Mouse (Mus musculus): ENCODE data around the gene Pde3a. TPM values are rescaled to one million over a fixed set of nuclear protein-coding genes. Genes with fewer than 3 reads are reported as not detected.

Gene Pde3a
- polyA plus RNA-seq, 1 experiment = 0.04 TPM

DNA sequence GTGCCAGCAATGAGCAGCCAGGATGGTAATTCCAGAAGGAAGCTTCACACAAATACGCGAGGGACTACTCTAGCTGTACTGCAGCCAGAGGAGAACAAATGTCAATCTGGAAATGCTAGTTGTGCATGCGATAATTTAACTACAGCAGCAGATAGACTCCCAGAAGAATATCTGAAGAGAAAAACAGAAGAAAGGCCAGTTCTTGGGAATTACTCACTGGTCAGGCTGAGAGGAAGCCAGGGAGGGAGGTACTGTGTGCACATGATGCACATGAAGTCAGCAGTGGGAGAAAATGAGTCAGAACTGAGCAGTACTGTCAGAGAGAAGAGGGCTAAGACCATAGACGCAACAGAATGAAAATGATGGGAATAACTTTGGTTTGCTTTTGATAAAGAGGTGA lies 159.7 kb downstream of the Pde3a start:
- H3K9me3 ChIP-seq (replicated peaks; ENCODE audit: control insufficient read depth, insufficient read depth, low read length, poor library complexity, severe bottlenecking) = no peaks in the 10 kb centered on the region
- no peak overlapping the region for H3K27ac ChIP-seq (ENCODE audit: insufficient read depth, low read length)
- H3K36me3 ChIP-seq (ENCODE audit: control insufficient read depth, insufficient read depth, low read length, poor library complexity, severe bottlenecking) = no peaks in the 10 kb centered on the region
- TF ChIP-seq POLR2A (IDR thresholded peaks at IDR 0.05; ENCODE audit: insufficient read depth, low read length) = no peak
- no peak for TF ChIP-seq EP300 (IDR thresholded peaks at IDR 0.05; ENCODE audit: insufficient read depth, low read depth, low read length)
- TF ChIP-seq CTCF (IDR thresholded peaks at IDR 0.05; ENCODE audit: low read depth, low read length) = no peak
- no peak overlapping the region for H3K4me3 ChIP-seq (ENCODE audit: low read depth, low read length)
- no peaks in the 10 kb centered on the region for H3K4me1 ChIP-seq (ENCODE audit: control insufficient read depth, insufficient read depth, low read length)
- H3K9ac ChIP-seq (ENCODE audit: low read depth, poor library complexity, severe bottlenecking) = no peak overlapping the region
- H3K27me3 ChIP-seq (ENCODE audit: control insufficient read depth, insufficient read depth, low read length, poor library complexity, severe bottlenecking) = no peaks in the 10 kb centered on the region

DNA sequence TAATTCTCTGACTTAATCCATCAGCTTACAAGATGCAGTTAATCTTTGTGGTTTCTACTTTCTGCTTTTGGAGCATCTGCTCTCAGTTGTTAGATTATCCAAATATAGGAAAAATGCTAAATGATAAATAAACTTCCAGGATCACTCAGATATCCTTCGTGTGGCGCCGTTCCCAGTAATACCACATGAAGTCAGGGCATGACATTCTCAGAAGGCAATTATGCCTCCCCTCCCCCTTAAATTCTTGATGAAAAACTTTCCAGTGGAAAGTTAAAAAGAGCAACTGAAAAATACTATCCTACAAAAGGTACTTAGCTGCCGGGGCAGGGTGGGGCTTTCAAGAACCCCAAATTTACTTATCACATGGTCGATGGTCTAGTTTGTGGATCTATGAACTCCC lies 161.8 kb downstream of the Pde3a start:
- Histone ChIP-seq H3K9ac (ENCODE audit: low read depth, poor library complexity, severe bottlenecking) (no peak overlapping the region), H3K36me3 (ENCODE audit: control insufficient read depth, insufficient read depth, low read length, poor library complexity, severe bottlenecking) (no peaks in the 10 kb centered on the region), H3K4me1 (ENCODE audit: control insufficient read depth, insufficient read depth, low read length) (no peaks in the 10 kb centered on the region), H3K9me3 (replicated peaks; ENCODE audit: control insufficient read depth, insufficient read depth, low read length, poor library complexity, severe bottlenecking) (no peaks in the 10 kb centered on the region), H3K27me3 (ENCODE audit: control insufficient read depth, insufficient read depth, low read length, poor library complexity, severe bottlenecking) (no peaks in the 10 kb centered on the region), H3K27ac (ENCODE audit: insufficient read depth, low read length) (no peak overlapping the region), H3K4me3 (ENCODE audit: low read depth, low read length) (no peak overlapping the region)
- TF ChIP-seq POLR2A (IDR thresholded peaks at IDR 0.05; ENCODE audit: insufficient read depth, low read length) (no peak), EP300 (IDR thresholded peaks at IDR 0.05; ENCODE audit: insufficient read depth, low read depth, low read length) (no peak), CTCF (IDR thresholded peaks at IDR 0.05; ENCODE audit: low read depth, low read length) (no peak)

DNA sequence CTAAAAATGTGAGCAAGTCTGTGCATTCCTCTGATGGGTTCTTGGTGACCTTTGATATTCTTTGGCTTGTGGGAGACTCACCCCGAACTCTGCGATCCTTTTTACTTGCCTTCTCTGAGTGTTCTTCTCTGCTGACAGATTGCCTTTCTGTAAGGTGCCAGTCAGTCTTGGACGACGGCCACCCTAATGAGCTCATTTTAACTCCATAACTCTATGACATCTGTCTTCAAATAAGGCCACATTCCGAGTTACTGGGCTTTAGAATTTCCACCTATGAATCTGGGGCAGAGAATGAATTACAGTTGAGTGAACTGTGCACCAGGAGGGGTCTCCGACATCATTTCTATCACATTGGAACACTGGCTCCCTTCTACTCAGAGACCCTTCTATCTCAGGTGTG lies 176.0 kb downstream of the Pde3a start:
- Histone ChIP-seq H3K36me3 (ENCODE audit: control insufficient read depth, insufficient read depth, low read length, poor library complexity, severe bottlenecking) (no peaks in the 10 kb centered on the region), H3K27me3 (ENCODE audit: control insufficient read depth, insufficient read depth, low read length, poor library complexity, severe bottlenecking) (no peaks in the 10 kb centered on the region; the same call in 1 of the 2 replicates), H3K27ac (ENCODE audit: insufficient read depth, low read length) (no peak overlapping the region), H3K9ac (ENCODE audit: low read depth, poor library complexity, severe bottlenecking) (no peak overlapping the region), H3K4me3 (ENCODE audit: low read depth, low read length) (no peak overlapping the region), H3K9me3 (replicated peaks; ENCODE audit: control insufficient read depth, insufficient read depth, low read length, poor library complexity, severe bottlenecking) (no peaks in the 10 kb centered on the region), H3K4me1 (ENCODE audit: control insufficient read depth, insufficient read depth, low read length) (no peaks in the 10 kb centered on the region)
- no peak for TF ChIP-seq POLR2A (IDR thresholded peaks at IDR 0.05; ENCODE audit: insufficient read depth, low read length)
- no peak for TF ChIP-seq CTCF (IDR thresholded peaks at IDR 0.05; ENCODE audit: low read depth, low read length)
- TF ChIP-seq EP300 (IDR thresholded peaks at IDR 0.05; ENCODE audit: insufficient read depth, low read depth, low read length) = no peak

DNA sequence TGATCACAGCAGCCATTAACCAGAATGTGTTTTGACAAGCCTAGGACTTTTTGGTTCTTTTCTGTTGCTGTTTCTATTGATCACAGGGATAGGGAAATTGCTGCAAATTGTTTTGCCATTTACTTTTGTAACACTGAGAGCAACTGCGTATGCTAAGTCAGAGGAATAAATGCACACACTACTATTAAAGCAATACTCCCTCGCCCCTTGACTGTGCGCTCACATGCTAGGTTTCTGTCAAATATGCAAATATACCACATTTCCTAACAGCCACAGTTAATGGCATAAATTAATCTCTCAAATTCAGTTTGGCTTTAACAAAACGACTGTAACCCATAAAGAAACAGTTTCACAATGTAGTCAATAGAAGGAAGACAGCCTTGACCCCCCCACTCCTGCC lies 179.5 kb downstream of the Pde3a start:
- H3K36me3 ChIP-seq (ENCODE audit: control insufficient read depth, insufficient read depth, low read length, poor library complexity, severe bottlenecking) = no peaks in the 10 kb centered on the region
- no peaks in the 10 kb centered on the region for H3K9me3 ChIP-seq (replicated peaks; ENCODE audit: control insufficient read depth, insufficient read depth, low read length, poor library complexity, severe bottlenecking)
- no peaks in the 10 kb centered on the region; the same call in 1 of the 2 replicates for H3K27me3 ChIP-seq (ENCODE audit: control insufficient read depth, insufficient read depth, low read length, poor library complexity, severe bottlenecking)

DNA sequence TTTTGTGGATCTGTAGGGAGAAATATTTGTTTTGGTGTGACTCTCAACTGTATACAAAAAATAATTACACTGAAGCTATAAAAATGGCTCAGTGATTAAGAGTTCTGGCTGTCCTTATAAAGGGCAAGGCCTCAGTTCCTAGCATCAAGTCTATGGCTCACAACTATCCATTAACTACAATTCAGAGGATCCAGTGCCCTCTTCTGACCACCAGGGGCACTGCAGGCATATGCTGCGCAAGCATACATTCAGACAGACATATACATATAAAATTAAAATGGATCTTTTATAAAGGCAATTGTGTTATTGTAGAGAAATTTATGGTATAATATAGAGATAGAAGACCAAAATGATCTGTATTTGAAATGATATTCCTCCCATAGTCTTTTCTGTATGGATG lies 181.1 kb downstream of the Pde3a start:
- TF ChIP-seq EP300 (IDR thresholded peaks at IDR 0.05; ENCODE audit: insufficient read depth, low read depth, low read length) (no peak), CTCF (IDR thresholded peaks at IDR 0.05; ENCODE audit: low read depth, low read length) (peak; percentile 65)
- Histone ChIP-seq H3K9ac (ENCODE audit: low read depth, poor library complexity, severe bottlenecking) (no peak overlapping the region), H3K9me3 (replicated peaks; ENCODE audit: control insufficient read depth, insufficient read depth, low read length, poor library complexity, severe bottlenecking) (no peaks in the 10 kb centered on the region), H3K27me3 (ENCODE audit: control insufficient read depth, insufficient read depth, low read length, poor library complexity, severe bottlenecking) (no peaks in the 10 kb centered on the region; the same call in 1 of the 2 replicates), H3K36me3 (ENCODE audit: control insufficient read depth, insufficient read depth, low read length, poor library complexity, severe bottlenecking) (no peaks in the 10 kb centered on the region), H3K4me1 (ENCODE audit: control insufficient read depth, insufficient read depth, low read length) (no peaks in the 10 kb centered on the region), H3K27ac (ENCODE audit: insufficient read depth, low read length) (no peak overlapping the region), H3K4me3 (ENCODE audit: low read depth, low read length) (no peak overlapping the region)

More for the DNA sequence above, 179.5 kb downstream of the Pde3a start:
- no peak overlapping the region for H3K27ac ChIP-seq (ENCODE audit: insufficient read depth, low read length)
- TF ChIP-seq CTCF (IDR thresholded peaks at IDR 0.05; ENCODE audit: low read depth, low read length) (no peak), EP300 (IDR thresholded peaks at IDR 0.05; ENCODE audit: insufficient read depth, low read depth, low read length) (no peak), POLR2A (IDR thresholded peaks at IDR 0.05; ENCODE audit: insufficient read depth, low read length) (no peak)
- no peaks in the 10 kb centered on the region for H3K4me1 ChIP-seq (ENCODE audit: control insufficient read depth, insufficient read depth, low read length)
- H3K4me3 ChIP-seq (ENCODE audit: low read depth, low read length) = no peak overlapping the region
- H3K9ac ChIP-seq (ENCODE audit: low read depth, poor library complexity, severe bottlenecking) = no peak overlapping the region

DNA sequence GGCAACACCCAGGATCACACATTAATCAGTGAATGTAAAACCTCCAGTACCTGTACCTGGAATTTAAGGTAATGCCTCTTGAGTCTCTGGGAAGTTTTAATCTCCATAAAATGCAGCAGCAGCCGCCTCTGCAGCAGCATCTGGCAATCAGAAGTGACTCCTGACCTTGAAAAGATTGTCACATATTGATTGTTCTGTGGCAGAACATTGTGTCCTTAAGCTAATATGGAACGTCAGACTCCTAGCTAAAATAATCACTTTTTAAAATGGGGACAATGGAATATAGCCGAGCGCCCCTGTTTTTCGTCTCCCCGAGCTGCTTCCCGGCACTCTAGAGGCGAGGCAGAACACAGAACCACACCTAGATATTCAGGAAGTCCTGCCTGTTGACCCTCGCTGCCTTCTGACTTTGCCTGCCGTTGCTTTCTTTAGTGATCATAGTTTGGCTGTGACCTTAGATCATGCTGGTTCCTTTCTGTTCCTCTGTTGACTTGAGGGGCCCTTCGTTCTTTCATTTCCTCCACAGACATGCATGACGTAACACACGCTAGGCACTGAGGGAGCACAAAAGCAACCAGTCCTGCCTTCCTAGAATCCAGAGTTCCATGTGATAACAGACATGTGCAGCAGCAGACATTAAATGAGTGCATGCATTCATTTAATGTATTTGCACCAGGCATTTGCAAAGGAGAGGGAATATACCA lies 183.4 kb downstream of the Pde3a start:
- no peak overlapping the region for H3K4me3 ChIP-seq (ENCODE audit: low read depth, low read length)
- H3K27me3 ChIP-seq (ENCODE audit: control insufficient read depth, insufficient read depth, low read length, poor library complexity, severe bottlenecking) = no peaks in the 10 kb centered on the region; the same call in 1 of the 2 replicates
- no peak for TF ChIP-seq EP300 (IDR thresholded peaks at IDR 0.05; ENCODE audit: insufficient read depth, low read depth, low read length)
- no peak for TF ChIP-seq CTCF (IDR thresholded peaks at IDR 0.05; ENCODE audit: low read depth, low read length)
- TF ChIP-seq POLR2A (IDR thresholded peaks at IDR 0.05; ENCODE audit: insufficient read depth, low read length) = no peak
- no peak overlapping the region for H3K27ac ChIP-seq (ENCODE audit: insufficient read depth, low read length)
- no peaks in the 10 kb centered on the region for H3K36me3 ChIP-seq (ENCODE audit: control insufficient read depth, insufficient read depth, low read length, poor library complexity, severe bottlenecking)
- no peak overlapping the region for H3K9ac ChIP-seq (ENCODE audit: low read depth, poor library complexity, severe bottlenecking)
- no peaks in the 10 kb centered on the region for H3K9me3 ChIP-seq (replicated peaks; ENCODE audit: control insufficient read depth, insufficient read depth, low read length, poor library complexity, severe bottlenecking)
- no peaks in the 10 kb centered on the region for H3K4me1 ChIP-seq (ENCODE audit: control insufficient read depth, insufficient read depth, low read length)

All from ES-Bruce4 (cell line).